Mouse (Mus musculus) C2C12 (cell line): ENCODE data around the gene Pitx1.

Source experiments
- CEBPB ChIP-seq: IDR thresholded peaks from one replicate; pipeline ENCODE4 v1.6.1; 2011; ENCODE audit warnings: low read depth, mild to moderate bottlenecking, control low read depth, moderate library complexity
- CTCF ChIP-seq: IDR thresholded peaks from one replicate; pipeline ENCODE4 v1.5.1; 2011; ENCODE audit not compliant: control insufficient read depth, insufficient read depth, insufficient read length
- MYOD1 ChIP-seq: IDR thresholded peaks from one replicate; pipeline ENCODE4 v1.6.1; 2011; ENCODE audit warnings: low read depth; ENCODE audit not compliant: control insufficient read depth, insufficient read length
- USF1 ChIP-seq: IDR thresholded peaks from one replicate; pipeline ENCODE4 v1.6.1; 2011; ENCODE audit warnings: low read depth, mild to moderate bottlenecking, control low read depth, moderate library complexity

GRCm38 (mm10) chr13:55825245-55825681, 10.7 kb downstream of the Pitx1 start:
- no peak for TF ChIP-seq CTCF
- TF ChIP-seq USF1, result no peak
- TF ChIP-seq CEBPB, result no peak
- no peak for TF ChIP-seq MYOD1
